Mouse (Mus musculus): Measurements from ENCODE around the gene Bscl2.

GRCm38 (mm10) chr19:8852236-8852928 is 15.1 kb downstream of the Bscl2 start:
- no peak for TF ChIP-seq CTCF (IDR thresholded peaks at IDR 0.05; ENCODE audit: insufficient read depth, low read length)
- TF ChIP-seq POLR2A (IDR thresholded peaks at IDR 0.05; ENCODE audit: borderline replicate concordance, extremely low read depth, low read depth, low read length) = no peak
